Mouse (Mus musculus) MEL (cell line): ENCODE results near the gene Gm960. TPM values are rescaled to one million over a fixed set of nuclear protein-coding genes. Genes with fewer than 3 reads are reported as not detected.

Experiments used
- DNase-seq: peaks from one replicate; pipeline ENCODE4 v3.0.0; 2011; ENCODE audit warnings: low read depth, low spot score
- H3K27ac ChIP-seq: 2 replicates; pipeline ENCODE4 v1.5.1; 2012; ENCODE audit warnings: low read depth, mild to moderate bottlenecking, control low read depth, low read length, moderate library complexity; ENCODE audit not compliant: control insufficient read depth
- H3K27me3 ChIP-seq, 2 experiments: fragments of 150-350 bp in 1 of 2; sonication (generic) in 1 of 2; 2 replicates each; pipeline ENCODE4 v1.6.1; 2012; ENCODE audit warnings: low read length in 2 of 2, mild to moderate bottlenecking in 2 of 2, improper control_type of control experiment in 1 of 2, moderate library complexity in 1 of 2; ENCODE audit not compliant: insufficient read depth in 2 of 2, control insufficient read depth in 1 of 2
- H3K36me3 ChIP-seq, 2 experiments: 2 replicates each; pipeline ENCODE4 v1.6.1; 2012 to 2014; ENCODE audit warnings: low read length in 2 of 2, improper control_type of control experiment in 1 of 2, inconsistent platforms in 1 of 2, mild to moderate bottlenecking in 1 of 2; ENCODE audit not compliant: insufficient read depth in 2 of 2, control insufficient read depth in 1 of 2
- H3K4me1 ChIP-seq, 2 experiments: fragments of 150-350 bp in 1 of 2; sonication (generic) in 1 of 2; 2 replicates each; pipeline ENCODE4 v1.6.1; 2012; ENCODE audit warnings: low read length in 2 of 2, improper control_type of control experiment in 1 of 2, mild to moderate bottlenecking in 1 of 2; ENCODE audit not compliant: insufficient read depth in 2 of 2, control insufficient read depth in 1 of 2
- H3K4me3 ChIP-seq, 2 experiments: fragments of 150-350 bp in 1 of 2; sonication (generic) in 1 of 2; 2 replicates each; pipeline ENCODE4 v1.5.1; 2012; ENCODE audit warnings: low read depth in 2 of 2, low read length in 2 of 2, mild to moderate bottlenecking in 2 of 2, moderate library complexity in 2 of 2, control low read depth in 1 of 2, improper control_type of control experiment in 1 of 2; ENCODE audit not compliant: control insufficient read depth in 1 of 2, insufficient read depth in 1 of 2
- H3K79me2 ChIP-seq: 2 replicates; pipeline ENCODE4 v1.6.1; 2012; ENCODE audit warnings: mild to moderate bottlenecking, low read length, moderate library complexity; ENCODE audit not compliant: control insufficient read depth, poor library complexity, insufficient read depth
- H3K9ac ChIP-seq: 2 replicates; pipeline ENCODE4 v1.6.1; 2012; ENCODE audit warnings: low read depth, mild to moderate bottlenecking, control low read depth, low read length, moderate library complexity; ENCODE audit not compliant: control insufficient read depth, poor library complexity, severe bottlenecking
- H3K9me3 ChIP-seq: fragments of 150-350 bp; sonication (generic); replicated peaks from 2 replicates; pipeline ENCODE4 v1.6.1; 2012; ENCODE audit warnings: mild to moderate bottlenecking, low read length, improper control_type of control experiment, moderate library complexity; ENCODE audit not compliant: insufficient read depth
- CHD1 ChIP-seq: IDR thresholded peaks from 2 replicates; pipeline ENCODE4 v1.6.1; 2012; ENCODE audit warnings: low read depth, mild to moderate bottlenecking, inconsistent platforms, low read length, improper control_type of control experiment
- CHD2 ChIP-seq: IDR thresholded peaks from 2 replicates; pipeline ENCODE4 v1.6.1; 2011; ENCODE audit warnings: low read length, improper control_type of control experiment
- CTCF ChIP-seq, 3 experiments: IDR thresholded peaks in 2 of 3; conservative IDR thresholded peaks in 1 of 3; 2 replicates each; pipeline ENCODE4 v1.5.1; 2011 to 2012; ENCODE audit warnings: low read length in 3 of 3, low read depth in 2 of 3, mild to moderate bottlenecking in 2 of 3, improper control_type of control experiment in 1 of 3, inconsistent platforms in 1 of 3, mixed read lengths in 1 of 3, moderate library complexity in 1 of 3; ENCODE audit not compliant: control insufficient read depth in 1 of 3, insufficient read depth in 1 of 3, poor library complexity in 1 of 3, severe bottlenecking in 1 of 3
- EP300 ChIP-seq, 2 experiments: IDR thresholded peaks; 2 replicates each; pipeline ENCODE4 v1.6.1; 2011; ENCODE audit warnings: improper control_type of control experiment in 2 of 2, low read length in 2 of 2, low read depth in 1 of 2, mild to moderate bottlenecking in 1 of 2
- MAFK ChIP-seq: IDR thresholded peaks from 2 replicates; pipeline ENCODE4 v1.6.1; 2011; ENCODE audit warnings: low read depth, mild to moderate bottlenecking, low read length, improper control_type of control experiment, borderline replicate concordance
- MAZ ChIP-seq: IDR thresholded peaks from 2 replicates; pipeline ENCODE4 v1.6.1; 2012; ENCODE audit warnings: low read depth, mild to moderate bottlenecking, inconsistent platforms, low read length, improper control_type of control experiment
- MEF2A ChIP-seq: IDR thresholded peaks from 2 replicates; pipeline ENCODE4 v1.6.1; 2014; ENCODE audit warnings: low read depth, mild to moderate bottlenecking, inconsistent platforms, low read length, improper control_type of control experiment; ENCODE audit not compliant: poor library complexity, insufficient replicate concordance, severe bottlenecking; ENCODE audit errors: extremely low read depth
- MXI1 ChIP-seq: IDR thresholded peaks from 2 replicates; pipeline ENCODE4 v1.6.1; 2011; ENCODE audit warnings: mild to moderate bottlenecking, low read depth, low read length, improper control_type of control experiment
- MYB ChIP-seq: IDR thresholded peaks from 2 replicates; pipeline ENCODE4 v1.6.1; 2011; ENCODE audit warnings: mild to moderate bottlenecking, low read depth, low read length, improper control_type of control experiment
- MYC ChIP-seq: IDR thresholded peaks from 2 replicates; pipeline ENCODE4 v1.6.1; 2011; ENCODE audit warnings: low read depth, mild to moderate bottlenecking, low read length, improper control_type of control experiment, moderate library complexity
- NELFE ChIP-seq: IDR thresholded peaks from 2 replicates; pipeline ENCODE4 v1.6.1; 2011; ENCODE audit warnings: low read depth, low read length, improper control_type of control experiment
- NRF1 ChIP-seq: IDR thresholded peaks from 2 replicates; pipeline ENCODE4 v1.6.1; 2014; ENCODE audit warnings: low read depth, mild to moderate bottlenecking, inconsistent platforms, low read length, improper control_type of control experiment, moderate library complexity; ENCODE audit not compliant: poor library complexity, insufficient read depth, severe bottlenecking
- POLR2A ChIP-seq, 2 experiments: IDR thresholded peaks; 2 replicates each; pipeline ENCODE4 v1.6.1; 2011 to 2012; ENCODE audit warnings: low read length in 2 of 2, mild to moderate bottlenecking in 2 of 2, control low read depth in 1 of 2, improper control_type of control experiment in 1 of 2, low read depth in 1 of 2, moderate library complexity in 1 of 2; ENCODE audit not compliant: control insufficient read depth in 1 of 2, insufficient read depth in 1 of 2, poor library complexity in 1 of 2
- POLR2AphosphoS2 ChIP-seq: IDR thresholded peaks from 2 replicates; pipeline ENCODE4 v1.6.1; 2011; ENCODE audit warnings: low read length, improper control_type of control experiment
- POLR2AphosphoS5 ChIP-seq: IDR thresholded peaks from 2 replicates; pipeline ENCODE4 v1.6.1; 2012; ENCODE audit warnings: low read depth, borderline replicate concordance, mild to moderate bottlenecking, inconsistent platforms, low read length, moderate library complexity, mixed read lengths
- RCOR1 ChIP-seq: IDR thresholded peaks from 2 replicates; pipeline ENCODE4 v1.6.1; 2012; ENCODE audit warnings: low read depth, mild to moderate bottlenecking, inconsistent platforms, low read length, improper control_type of control experiment
- SMC3 ChIP-seq: IDR thresholded peaks from 2 replicates; pipeline ENCODE4 v1.6.1; 2011; ENCODE audit warnings: low read depth, low read length, improper control_type of control experiment
- TAL1 ChIP-seq: IDR thresholded peaks from 2 replicates; pipeline ENCODE4 v1.6.1; 2012; ENCODE audit warnings: mild to moderate bottlenecking, inconsistent platforms, low read length, moderate library complexity, mixed read lengths
- TBP ChIP-seq: IDR thresholded peaks from 2 replicates; pipeline ENCODE4 v1.8.0; 2011; ENCODE audit warnings: low read depth, low read length, improper control_type of control experiment
- TCF12 ChIP-seq: IDR thresholded peaks from 2 replicates; pipeline ENCODE4 v1.6.1; 2014; ENCODE audit warnings: low read depth, mild to moderate bottlenecking, inconsistent platforms, low read length, improper control_type of control experiment, moderate library complexity
- UBTF ChIP-seq: IDR thresholded peaks from 2 replicates; pipeline ENCODE4 v1.6.1; 2012; ENCODE audit warnings: low read depth, mild to moderate bottlenecking, inconsistent platforms, low read length, improper control_type of control experiment, moderate library complexity, borderline replicate concordance; ENCODE audit not compliant: insufficient read depth
- USF1 ChIP-seq: IDR thresholded peaks from 2 replicates; pipeline ENCODE4 v1.6.1; 2014; ENCODE audit warnings: low read depth, mild to moderate bottlenecking, inconsistent platforms, low read length, improper control_type of control experiment, moderate library complexity
- USF2 ChIP-seq, 2 experiments: IDR thresholded peaks; 2 replicates each; pipeline ENCODE4 v1.6.1; 2011 to 2012; ENCODE audit warnings: improper control_type of control experiment in 2 of 2, low read length in 2 of 2, borderline replicate concordance in 1 of 2, inconsistent platforms in 1 of 2, low read depth in 1 of 2, mild to moderate bottlenecking in 1 of 2; ENCODE audit not compliant: insufficient read depth in 1 of 2
- ZC3H11A ChIP-seq: IDR thresholded peaks from 2 replicates; pipeline ENCODE4 v1.6.1; 2012; ENCODE audit warnings: low read depth, mild to moderate bottlenecking, inconsistent platforms, low read length, improper control_type of control experiment
- polyA plus RNA-seq, 2 experiments: library from polyadenylated mRNA; stranded (reverse) in 1 of 2; unstranded in 1 of 2; fragments of >175 nt in 1 of 2; fragments of >200 nt in 1 of 2; gene quantifications; 2 replicates each; pipeline versions ENCODE4 v1.2.1 to v1.2.4; 2012; ENCODE audit warnings: low replicate concordance in 2 of 2, low read depth in 1 of 2; ENCODE audit not compliant: insufficient read length in 2 of 2, insufficient read depth in 1 of 2, missing spikeins in 1 of 2
- total RNA-seq: library from RNA; depleted of rRNA; stranded (reverse); fragments of 300-350 nt; gene quantifications from 2 replicates; pipeline ENCODE4 v1.2.3, GENCODE M21; 2012

The Gm960 gene
- total and polyA plus RNA-seq, 3 experiments = 2.1 to 2.3 TPM; not detected in 1

DNA sequence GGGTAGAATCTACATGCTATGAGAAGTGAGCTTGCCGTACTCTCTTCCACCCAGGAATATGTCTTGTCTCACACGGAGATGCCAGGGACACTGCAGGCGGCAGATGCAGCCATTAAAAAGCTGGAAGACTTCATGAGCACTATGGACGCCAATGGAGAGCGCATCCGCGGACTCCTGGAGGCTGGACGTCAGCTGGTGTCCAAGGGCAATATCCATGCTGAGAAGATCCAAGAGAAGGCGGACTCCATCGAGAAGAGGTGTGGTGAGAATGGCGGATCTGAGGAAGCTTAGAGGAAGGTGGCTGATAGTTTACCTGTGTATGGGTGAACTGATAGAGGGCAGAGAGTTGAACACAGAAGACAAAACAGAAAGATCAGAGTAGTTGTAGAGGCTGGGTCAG lies 40.6 kb upstream of the Gm960 start:
- no peak for DNase-seq
- Histone ChIP-seq H3K4me1 (no peaks in the 10 kb centered on the region), H3K27me3 (no peaks in the 10 kb centered on the region), H3K4me3 (no peak overlapping the region), H3K27ac (no peak overlapping the region), H3K9me3 (no peaks in the 10 kb centered on the region), H3K79me2 (no peaks in the 10 kb centered on the region), H3K36me3 (no peaks in the 10 kb centered on the region), H3K9ac (no peak overlapping the region)
- TF ChIP-seq SMC3 (no peak), NELFE (no peak), EP300 (IDR thresholded peaks at IDR 0.05; ENCODE audit: low read depth in 1 of 2, low read length in 2 of 2) (no peak), MAFK (no peak), MXI1 (no peak), CHD1 (no peak), USF2 (IDR thresholded peaks at IDR 0.05; ENCODE audit: borderline replicate concordance in 1 of 2, insufficient read depth in 1 of 2, low read depth in 1 of 2, low read length in 2 of 2) (no peak)

DNA sequence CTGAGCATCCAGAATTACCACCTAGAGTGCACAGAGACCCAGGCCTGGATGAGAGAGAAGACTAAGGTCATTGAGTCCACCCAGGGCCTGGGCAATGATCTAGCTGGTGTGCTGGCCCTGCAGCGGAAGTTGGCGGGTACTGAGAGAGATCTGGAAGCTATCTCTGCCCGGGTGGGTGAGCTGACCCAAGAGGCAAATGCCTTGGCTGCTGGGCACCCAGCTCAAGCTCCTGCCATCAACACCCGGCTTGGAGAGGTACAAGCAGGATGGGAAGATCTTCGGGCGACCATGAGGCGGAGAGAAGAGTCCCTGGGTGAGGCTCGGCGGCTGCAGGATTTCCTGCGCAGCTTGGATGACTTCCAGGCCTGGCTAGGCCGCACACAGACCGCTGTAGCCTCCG lies 39.4 kb upstream of the Gm960 start:
- Histone ChIP-seq H3K36me3 (no peaks in the 10 kb centered on the region), H3K4me1 (no peaks in the 10 kb centered on the region), H3K4me3 (no peak overlapping the region), H3K9ac (no peak overlapping the region), H3K79me2 (no peaks in the 10 kb centered on the region), H3K27me3 (no peaks in the 10 kb centered on the region), H3K27ac (no peak overlapping the region), H3K9me3 (no peaks in the 10 kb centered on the region)
- DNase-seq = no peak
- TF ChIP-seq RCOR1 = no peak
- no peak for TF ChIP-seq POLR2A (IDR thresholded peaks at IDR 0.05; ENCODE audit: control insufficient read depth in 1 of 2, insufficient read depth in 1 of 2, low read depth in 1 of 2, low read length in 2 of 2, poor library complexity in 1 of 2)
- TF ChIP-seq POLR2AphosphoS2 = no peak
- TF ChIP-seq SMC3 = no peak
- TF ChIP-seq TCF12 = no peak
- no peak for TF ChIP-seq CHD1
- no peak for TF ChIP-seq MYC
- no peak for TF ChIP-seq UBTF
- TF ChIP-seq ZC3H11A = no peak
- no peak for TF ChIP-seq MYB
- no peak for TF ChIP-seq TAL1
- TF ChIP-seq CTCF (IDR thresholded peaks at IDR 0.05 in 2 of 3, conservative IDR thresholded peaks at IDR 0.05 in 1 of 3; ENCODE audit: control insufficient read depth in 1 of 3, insufficient read depth in 1 of 3, low read depth in 2 of 3, low read length in 3 of 3, poor library complexity in 1 of 3, severe bottlenecking in 1 of 3) = no peak
- no peak for TF ChIP-seq MEF2A
- TF ChIP-seq MXI1 = no peak
- TF ChIP-seq USF1 = no peak
- TF ChIP-seq CHD2 = no peak
- no peak for TF ChIP-seq NRF1
- TF ChIP-seq TBP = no peak
- no peak for TF ChIP-seq MAZ
- TF ChIP-seq POLR2AphosphoS5 = no peak
